Mouse (Mus musculus) testis, adult 2 months (tissue): Measurements from ENCODE around the gene Slc41a1.

Experiments used
- CTCF ChIP-seq: fragments of 200-500 bp; IDR thresholded peaks from 2 replicates; pipeline ENCODE4 v1.5.1; 2012; ENCODE audit warnings: low read depth, mild to moderate bottlenecking, inconsistent platforms, low read length, moderate library complexity; ENCODE audit not compliant: control insufficient read depth, insufficient read depth, insufficient replicate concordance
- POLR2A ChIP-seq: fragments of 200-500 bp; IDR thresholded peaks from 2 replicates; pipeline ENCODE4 v1.6.1; 2012; ENCODE audit warnings: low read depth, mild to moderate bottlenecking, inconsistent platforms, low read length, moderate library complexity; ENCODE audit not compliant: control insufficient read depth

DNA sequence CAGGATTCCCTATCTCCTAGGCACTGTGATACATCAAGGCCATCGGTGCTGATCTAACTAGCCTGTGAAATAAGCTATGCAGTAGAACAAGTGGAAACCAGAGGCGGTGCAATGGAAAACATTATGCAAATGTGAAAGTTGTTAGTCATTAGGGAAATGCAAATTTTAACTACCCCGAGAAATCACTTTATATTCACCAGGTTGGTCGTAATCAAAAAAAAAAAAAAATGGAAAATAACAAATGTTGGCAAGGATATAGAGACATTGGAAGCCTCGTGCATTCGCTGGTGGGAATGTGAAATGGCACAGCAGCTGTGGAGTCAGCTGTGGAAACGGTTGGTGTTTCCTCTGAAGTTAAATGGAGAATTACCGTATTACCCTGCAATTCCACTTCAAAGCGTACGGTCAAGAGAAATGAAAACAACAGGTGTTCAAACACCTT is 6.4 kb upstream of the Slc41a1 start:
- no peak for TF ChIP-seq CTCF
- TF ChIP-seq POLR2A, result no peak
